Mouse (Mus musculus): ENCODE data around the gene Ak1.

Ak1 gene

DNA sequence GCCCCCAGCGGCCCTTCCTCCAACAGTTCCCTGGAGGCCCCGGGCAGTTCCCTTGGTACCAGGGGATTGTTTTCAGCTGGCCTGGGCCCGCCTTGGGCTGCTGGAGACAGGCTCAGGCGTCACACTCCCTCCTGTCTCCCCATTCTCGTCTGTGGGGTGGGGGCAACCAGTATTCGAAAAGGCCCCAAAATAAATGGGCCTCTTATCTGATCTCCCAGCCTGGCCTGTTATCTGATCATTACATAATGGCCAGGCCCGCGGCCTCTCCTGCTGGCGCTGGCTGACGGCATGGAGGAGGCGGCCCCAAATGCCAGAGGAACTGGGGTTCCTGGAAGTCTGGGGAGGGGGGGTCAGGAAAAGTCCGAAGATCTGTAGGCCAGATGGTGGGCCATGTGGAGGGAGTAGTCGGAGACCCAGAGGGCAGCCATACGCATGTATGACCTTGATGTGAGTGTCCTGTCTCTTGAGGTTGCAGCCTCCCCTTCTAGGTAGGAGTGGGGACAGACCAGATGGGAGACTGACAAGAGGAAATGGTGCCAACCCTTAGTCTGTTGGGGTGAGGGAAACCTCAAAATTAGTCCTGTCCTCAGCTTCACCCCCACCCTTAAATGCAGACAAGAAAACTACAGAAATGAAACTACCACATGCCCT, 33.3 kb downstream of the Ak1 start:
- DNase-seq (ENCODE audit: low read depth, low spot score) = no peak

DNA sequence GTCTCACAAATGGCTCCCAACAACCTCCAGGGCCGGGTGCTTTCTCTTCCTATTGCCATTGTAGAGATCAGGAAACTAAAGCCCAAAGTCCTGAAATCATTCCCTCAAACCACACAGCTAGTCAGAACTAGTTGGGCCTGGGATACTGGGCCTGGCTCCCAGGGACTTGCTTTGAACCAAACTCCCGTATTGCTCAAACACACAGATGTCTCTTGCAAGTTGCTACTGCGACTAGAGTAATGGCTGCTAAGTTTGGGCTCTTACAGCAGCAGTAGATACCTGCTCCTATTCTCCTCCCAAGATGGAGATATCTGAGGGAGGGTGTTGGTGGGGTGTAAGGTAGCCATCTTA, 33.8 kb downstream of the Ak1 start:
- DNase-seq (ENCODE audit: low read depth, low spot score) = no peak

DNA sequence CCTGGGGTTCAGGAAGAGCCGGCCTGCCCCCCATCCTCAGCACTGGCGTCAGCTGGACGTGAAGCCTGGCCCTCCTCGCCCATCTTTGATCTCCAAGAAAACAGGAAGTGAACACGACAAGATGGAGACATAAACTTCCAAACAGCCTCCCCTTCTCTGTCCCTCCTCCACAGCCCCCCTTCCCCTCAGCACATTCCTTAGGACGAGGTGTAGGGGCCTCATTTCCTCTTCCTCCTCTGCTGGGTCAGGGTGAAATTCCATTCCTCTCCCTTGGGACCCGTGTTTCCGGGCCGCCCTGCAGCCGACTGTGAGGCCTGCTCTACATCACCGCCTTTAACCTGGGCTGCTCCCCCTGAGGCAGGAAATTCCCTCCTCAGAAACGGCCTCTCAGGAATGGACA, 34.3 kb downstream of the Ak1 start:
- DNase-seq (ENCODE audit: low read depth, low spot score) = no peak

DNA sequence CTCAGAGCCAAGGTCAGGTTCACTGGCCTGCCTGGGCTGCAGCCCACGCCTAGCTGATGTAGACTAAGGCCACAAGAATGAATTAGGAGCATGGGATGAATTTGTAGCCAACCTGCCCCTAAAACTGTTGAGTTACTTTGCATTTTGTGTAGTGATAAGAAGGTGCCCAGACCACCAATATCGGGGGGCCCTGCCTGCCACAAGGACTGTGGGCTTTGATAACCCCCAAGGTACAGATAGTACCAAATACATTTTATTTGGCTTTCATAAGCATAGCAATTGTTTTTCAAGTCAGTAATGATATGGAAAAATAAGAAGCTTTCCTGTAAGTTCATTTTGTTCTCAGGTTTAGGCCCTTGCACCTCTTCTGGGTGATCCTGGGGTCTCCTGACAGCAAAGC, 37.3 kb downstream of the Ak1 start:
- no peak for DNase-seq (ENCODE audit: low read depth, low spot score)

DNA sequence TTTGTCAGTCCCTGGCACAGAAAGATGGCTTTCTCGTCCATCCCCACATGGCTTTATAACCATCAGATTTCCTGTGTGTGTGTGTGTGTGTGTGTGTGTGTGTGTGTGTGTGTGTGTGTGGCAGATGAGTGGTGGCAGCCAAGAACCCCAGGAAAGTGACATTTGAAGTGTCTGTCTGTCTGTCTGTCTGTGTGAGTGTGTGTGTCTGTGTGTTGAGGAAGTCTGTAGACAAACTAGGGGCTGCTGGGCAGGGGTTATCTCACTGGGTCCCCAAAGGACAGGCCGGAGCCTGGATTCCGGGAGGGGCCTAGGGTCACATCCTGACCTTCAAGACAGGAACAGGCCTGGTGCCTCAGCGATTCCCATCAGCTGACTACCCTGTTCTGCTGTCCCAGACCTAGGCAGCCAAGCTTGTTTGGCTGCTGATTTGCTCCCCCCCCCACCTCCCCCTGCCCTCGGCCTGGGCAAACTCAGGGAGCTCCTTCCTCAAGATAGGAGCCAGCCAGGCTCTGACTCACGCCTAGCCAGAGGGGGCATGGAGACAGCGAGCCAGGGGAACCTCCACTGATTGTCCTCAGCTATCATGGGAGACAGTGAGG, 40.0 kb downstream of the Ak1 start:
- DNase-seq (ENCODE audit: low read depth, low spot score) = no peak

DNA sequence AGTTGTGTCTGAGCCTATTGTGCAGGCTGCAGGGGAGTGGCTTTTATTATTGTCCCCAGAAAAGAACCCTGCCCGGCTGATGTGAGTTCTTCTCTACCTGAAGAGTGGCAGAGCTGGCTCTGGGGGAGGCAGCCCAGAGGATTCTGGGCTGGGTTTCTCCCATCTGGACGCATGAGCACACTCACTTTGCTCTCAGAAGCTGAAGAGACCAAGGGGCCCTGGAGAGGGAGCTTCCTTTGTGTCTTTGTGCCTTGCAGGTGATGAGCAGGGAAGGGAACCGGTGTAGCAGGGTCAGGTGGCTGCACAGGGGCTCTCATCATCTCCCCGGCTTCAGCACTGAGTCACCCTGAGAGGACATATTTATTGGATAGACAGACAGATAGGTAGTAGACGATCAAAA, 40.7 kb downstream of the Ak1 start:
- DNase-seq (ENCODE audit: low read depth, low spot score) = no peak

DNA sequence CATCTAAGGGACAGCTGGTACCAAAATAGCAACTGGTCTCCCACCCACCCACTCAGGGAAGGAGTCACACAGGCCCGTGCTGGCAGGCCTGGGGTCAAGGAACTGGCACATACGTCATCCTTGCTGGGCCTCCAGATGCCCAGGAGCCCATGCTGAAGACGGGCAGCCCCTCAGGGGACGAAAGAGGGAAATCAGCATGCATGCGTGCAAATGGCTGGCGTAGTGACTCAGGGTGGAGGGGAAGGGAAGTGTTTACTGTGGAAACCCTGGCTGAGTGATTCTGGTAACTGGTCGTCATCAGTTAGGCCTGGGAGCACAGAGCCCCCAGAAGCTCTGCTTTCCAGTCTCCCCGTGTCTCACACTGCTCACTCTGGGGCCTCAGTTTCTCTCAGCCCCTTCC, 43.8 kb downstream of the Ak1 start:
- no peak for DNase-seq (ENCODE audit: low read depth, low spot score)

DNA sequence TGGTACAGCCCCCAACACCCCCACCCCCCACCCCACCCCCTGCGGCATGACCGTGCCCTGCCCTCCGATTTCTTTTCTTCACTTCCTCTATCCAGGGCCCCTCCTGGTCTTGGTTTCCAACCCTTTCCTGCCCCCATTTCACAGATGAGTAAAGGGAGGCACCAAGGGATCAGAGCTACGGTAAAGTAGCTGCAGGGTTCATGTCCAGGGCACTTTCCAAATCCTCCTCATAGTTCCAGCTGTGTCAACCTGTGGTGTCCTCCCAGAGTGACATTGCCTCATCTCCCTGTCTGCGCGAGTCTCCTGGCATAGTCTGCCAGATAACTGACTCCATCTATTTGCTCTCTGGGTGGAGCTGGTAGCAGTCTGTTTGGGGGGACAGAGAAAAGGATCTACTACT, 44.3 kb downstream of the Ak1 start:
- no peak for DNase-seq (ENCODE audit: low read depth, low spot score)

DNA sequence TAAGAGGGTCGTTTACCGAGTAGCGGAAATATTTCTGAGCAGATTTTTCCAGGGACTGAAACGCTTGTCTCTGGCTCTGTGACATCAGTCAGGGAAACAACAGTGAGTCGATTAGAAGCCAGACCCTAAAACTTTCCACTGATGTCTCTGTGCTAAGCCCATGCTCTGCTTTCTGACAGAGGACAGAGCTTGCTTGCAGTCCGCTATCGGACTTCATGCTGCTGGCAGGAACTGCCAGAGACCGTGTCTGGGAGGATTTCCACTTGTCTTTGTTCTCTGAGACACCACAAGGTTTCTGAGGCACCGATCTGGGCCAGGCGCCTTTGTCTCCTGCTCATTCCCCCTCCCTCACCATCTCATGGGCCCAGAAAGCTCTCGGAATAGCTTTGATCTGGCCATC, 46.2 kb downstream of the Ak1 start:
- DNase-seq (ENCODE audit: low read depth, low spot score) = no peak

DNA sequence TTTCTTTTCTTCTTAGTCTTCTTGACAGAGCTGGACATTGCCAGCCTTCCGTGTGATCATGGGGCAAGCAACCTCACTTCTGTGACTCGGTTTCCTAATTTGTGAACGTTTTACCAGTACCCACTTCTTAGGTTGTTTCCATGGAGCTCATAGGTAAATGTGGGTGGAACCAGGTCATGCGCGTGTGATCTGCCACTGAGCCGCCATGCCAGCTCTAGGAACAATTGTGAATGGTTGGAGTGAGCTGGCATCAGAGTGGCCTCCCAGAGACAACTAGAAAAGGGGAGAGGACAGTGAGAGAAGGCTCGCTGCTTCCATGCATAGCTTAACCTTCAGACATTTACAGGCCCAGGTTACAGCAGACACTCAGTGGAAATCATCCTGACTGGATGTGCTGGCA, 46.6 kb downstream of the Ak1 start:
- no peak for DNase-seq (ENCODE audit: low read depth, low spot score)

DNA sequence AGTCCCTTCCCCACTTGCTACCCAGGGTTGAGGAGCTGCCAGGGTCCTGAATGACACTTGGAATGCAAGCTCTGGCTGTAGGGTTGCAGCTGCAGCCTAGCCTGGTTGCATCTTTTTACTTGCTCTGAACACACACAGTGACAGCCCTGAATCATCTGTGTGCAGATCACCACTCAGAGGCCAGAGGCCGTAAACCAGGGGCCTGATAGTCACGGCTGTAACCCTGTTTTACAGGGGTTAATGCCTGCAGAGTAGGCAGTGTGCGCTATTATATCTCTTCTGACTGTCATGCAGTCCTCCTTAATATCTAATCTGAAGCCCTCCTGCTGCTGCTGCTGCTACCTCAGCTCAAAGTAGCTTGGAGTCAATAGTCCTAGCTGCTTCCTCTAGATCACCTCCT, 48.3 kb downstream of the Ak1 start:
- DNase-seq (ENCODE audit: low read depth, low spot score) = no peak

DNA sequence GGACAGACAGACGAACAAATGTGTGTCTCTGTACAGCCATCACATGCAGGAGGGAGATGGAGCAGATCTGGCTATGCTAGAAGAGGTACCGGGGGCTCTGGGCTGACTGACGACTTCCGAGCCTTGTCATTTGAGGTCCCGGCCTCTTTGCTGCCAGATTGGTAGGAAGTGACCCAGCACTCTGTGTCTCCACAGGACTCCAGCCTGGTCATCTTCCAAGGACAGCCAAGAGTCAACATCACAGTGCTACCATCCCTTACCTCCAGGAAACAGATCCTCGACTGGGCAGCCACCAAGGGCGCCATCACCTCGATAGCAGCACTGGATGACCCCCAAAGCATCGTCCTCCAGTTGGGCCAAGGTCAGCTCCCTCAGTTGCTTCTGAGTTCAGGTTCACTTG, 49.6 kb downstream of the Ak1 start:
- no peak for DNase-seq (ENCODE audit: low read depth, low spot score)

DNA sequence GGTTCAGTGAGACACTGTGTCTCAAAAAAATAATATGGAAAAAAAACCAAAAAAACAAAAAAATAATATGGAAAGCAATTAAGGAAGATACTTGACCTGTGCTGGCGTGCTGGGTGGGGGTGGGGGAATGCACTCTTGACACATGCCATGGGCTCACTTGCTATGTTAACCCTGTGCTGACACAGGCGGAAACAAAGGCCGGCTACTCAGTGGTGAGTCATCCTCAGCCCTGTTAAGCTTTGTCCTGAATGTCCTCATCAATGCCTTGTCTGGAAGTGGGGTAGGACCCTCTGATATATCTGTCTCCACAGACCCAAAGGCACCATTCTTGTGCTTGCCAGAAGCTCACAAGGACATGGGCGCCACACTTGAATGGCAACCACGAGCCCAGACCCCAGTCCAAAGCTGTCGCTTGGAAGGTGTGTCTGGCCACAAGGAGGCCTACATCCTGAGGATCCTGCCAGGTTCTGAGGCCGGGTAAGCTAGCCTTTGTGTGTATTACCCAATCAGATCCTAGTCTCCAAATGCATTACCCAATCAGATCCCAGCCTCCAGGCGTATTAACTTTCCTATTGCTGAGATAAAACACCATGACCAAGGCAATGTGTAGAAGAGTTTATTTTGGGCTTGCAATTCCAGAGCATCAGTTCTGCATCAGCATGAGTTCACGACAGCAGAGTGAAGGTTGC, 50.5 kb downstream of the Ak1 start:
- no peak for DNase-seq (ENCODE audit: low read depth, low spot score)

DNA sequence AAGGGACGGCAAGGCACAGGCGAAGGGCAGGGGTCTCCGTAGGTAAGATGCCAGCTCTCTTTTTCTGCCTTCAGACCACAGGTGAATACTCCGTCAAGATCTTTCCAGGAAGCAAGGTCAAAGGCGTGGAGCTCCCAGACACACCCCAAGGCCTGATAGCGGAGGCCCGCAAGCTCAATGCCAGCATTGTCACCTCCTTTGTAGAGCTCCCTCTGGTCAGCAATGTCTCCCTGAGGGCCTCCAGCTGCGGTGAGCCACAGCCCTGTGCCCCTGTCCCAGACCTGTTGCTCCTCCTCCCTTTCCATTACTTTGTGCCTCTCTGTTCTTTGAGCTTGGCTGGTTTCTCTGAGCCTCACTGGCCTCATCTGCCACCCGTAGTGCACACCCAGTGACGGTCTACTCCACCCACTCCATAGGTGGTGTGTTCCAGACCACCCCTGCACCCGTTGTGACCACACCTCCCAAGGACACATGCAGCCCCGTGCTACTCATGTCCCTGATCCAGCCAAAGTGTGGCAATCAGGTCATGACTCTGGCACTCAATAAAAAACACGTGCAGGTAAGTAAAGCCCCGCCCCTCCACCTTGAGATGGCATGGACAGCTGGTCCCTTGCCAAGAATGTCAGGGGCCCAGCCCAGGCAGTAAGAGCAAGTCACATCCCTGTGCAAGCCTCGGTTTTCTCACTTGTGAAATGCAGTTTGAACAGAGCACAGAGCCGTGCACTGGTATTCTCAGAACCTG, 51.8 kb downstream of the Ak1 start:
- no peak for DNase-seq (ENCODE audit: low read depth, low spot score)

DNA sequence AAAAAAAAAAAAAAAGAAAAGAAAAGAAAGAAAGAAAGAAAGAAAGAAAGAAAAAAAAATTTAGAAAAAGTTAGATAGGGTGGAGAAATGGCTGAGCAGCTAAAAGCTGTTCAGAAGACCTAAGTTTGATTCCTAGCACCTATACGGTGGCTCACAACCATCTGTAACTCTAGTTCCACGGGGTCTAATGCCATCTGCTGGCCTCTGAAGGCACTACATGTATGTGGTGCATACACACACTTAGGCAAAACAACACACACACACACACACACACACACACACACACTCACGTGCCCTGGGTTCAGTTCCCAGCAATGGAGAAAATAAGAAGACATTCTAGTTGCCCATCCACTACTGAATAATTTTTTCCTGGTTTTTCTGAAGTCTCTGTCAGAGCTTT, 55.3 kb downstream of the Ak1 start:
- DNase-seq (ENCODE audit: low read depth, low spot score) = no peak

DNA sequence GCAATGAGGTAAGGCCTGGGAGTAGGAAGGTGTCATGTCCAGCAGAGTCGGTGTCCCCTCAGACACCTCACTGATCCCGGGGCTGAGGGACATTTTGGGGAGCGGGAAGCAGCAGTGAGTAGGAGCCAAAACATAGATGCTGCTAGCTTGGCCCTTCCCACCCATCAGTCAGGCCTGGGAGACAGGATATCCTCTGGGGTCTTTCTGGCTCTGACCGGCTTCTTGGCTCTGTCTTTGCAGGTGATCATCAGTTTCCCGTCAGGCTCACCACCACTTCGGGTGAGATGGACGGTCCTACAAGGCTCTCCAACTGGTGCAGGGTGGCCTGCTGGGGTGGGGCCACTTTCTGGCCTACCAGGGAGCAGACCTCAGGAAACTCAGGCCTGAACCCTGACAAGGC, 56.1 kb downstream of the Ak1 start:
- no peak for DNase-seq (ENCODE audit: low read depth, low spot score)

DNA sequence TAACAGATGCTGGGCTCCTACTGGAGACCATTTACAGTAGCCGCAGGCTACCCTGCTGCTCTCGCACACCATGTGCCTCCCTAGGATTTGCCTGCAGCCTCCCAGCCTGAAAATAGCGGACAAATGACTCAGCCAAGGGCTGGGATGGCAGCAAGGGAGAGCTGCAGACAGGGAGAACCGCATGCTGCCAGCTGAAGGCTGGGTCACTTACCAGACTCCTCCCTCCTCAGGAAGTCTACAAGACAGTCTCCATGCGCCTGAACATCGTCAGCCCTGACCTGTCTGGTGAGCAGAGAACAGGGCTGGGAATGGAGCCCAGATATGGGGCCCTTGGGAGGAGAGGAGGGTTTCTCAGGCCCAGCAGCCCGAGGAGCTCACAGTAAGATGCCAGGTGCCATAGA, 58.5 kb downstream of the Ak1 start:
- no peak for DNase-seq (ENCODE audit: low read depth, low spot score)

DNA sequence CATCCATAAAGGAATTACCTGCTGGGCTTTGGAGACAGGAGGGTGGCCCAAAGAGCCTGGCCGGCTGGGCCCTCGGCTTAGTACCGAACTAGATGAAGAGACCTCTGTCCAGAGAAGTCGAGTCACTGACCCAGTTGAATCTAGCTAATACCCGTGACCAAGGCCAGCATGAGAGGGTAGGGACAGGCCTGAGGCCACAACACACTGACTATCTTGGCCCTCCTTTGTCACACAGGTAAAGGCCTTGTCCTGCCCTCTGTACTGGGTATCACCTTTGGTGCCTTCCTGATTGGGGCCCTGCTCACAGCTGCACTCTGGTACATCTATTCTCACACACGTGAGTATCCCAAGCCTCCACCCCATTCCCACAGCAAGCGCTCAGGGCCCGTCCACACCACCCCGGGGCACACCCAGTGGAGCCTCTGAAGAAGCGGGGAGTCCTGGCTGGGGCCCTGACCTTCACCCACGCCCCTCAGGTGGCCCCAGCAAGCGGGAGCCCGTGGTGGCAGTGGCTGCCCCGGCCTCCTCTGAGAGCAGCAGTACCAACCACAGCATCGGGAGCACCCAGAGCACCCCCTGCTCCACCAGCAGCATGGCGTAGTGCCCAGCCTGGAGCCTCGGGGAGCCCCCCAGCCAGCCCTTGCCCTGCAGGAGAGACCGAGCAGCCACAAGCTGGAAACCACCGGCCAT, 59.5 kb downstream of the Ak1 start:
- DNase-seq (ENCODE audit: low read depth, low spot score) = no peak

DNA sequence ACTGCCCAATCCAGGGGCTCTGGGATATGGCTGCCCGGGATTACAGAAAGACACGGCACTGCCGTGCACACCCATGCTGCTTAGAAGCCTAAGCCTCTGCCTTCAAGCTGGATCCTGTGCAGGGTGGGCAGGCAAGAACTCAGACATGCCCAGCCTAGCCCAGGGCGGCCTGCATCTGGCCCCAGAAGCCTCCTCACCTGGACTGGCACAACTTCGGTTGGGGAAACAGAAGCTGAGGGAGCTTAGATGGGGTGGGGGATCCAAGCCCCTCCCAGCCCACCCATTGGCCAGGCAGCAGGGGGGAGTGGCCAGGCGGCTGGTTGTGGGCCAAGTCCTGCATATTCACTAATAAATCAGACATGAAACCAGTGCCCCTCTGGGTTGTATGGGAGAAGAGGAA, 60.2 kb downstream of the Ak1 start:
- DNase-seq (ENCODE audit: low read depth, low spot score) = no peak

DNA sequence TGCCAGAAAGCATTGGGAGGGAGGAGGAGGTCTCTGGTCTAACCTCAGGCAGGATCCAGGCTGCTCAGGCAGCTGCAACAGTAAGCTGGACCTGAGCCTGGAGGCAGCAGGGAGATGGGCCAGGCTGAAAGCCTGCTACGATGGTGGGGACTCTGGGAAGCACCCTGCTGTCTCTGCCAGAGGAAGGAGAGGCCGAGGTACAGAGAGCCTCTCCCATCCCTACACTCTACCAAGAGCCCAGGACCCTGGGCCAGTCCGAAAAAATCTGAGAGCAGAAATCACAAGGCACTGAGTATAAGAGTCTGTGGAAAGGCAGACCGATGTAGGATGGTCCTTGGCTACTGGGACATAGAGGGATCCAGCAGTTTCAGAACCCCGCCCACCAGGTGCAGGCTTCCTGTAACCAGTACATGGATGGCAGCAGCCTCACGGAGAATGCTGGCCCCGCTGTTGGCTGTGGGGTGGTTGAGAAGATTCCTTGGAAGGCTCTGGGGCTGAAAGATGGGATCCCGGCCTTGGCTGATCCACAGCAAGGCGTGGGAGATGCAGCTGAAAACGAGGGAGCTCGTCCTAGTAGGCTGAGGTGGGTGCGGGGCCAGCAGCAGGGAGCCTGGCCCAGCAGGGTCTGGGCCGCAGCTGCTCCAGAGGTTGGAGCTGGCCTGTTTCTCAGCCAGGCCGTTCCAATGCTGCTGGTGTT, 61.3 kb downstream of the Ak1 start:
- DNase-seq (ENCODE audit: low read depth, low spot score) = no peak

DNA sequence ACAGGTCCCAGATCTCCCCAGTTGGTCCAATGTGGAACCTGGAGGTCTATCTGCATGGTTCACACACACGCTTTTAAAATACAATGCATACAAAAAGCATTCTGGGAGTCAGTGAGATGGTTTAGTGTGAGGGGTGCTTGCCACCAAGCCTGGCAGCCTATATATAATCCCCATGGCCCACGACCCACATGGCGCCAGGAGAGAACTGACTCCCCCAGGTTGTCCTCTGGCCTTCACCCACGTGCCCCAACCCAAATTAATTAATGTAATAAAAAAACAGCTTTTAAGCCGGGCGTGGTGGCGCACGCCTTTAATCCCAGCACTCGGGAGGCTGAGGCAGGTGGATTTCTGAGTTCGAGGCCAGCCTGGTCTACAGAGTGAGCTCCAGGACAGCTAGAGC, 62.1 kb downstream of the Ak1 start:
- DNase-seq (ENCODE audit: low read depth, low spot score) = no peak

Data from retina, adult 2 months (tissue).